Mouse (Mus musculus) embryonic facial prominence, embryonic 10.5 days (tissue): ENCODE measurements around the gene Zp3. TPM values are rescaled to one million over a fixed set of nuclear protein-coding genes. Genes with fewer than 3 reads are reported as not detected.

Experiments used
- DNase-seq: peaks from one replicate; pipeline ENCODE4 v3.0.0-alpha.2; 2017; ENCODE audit warnings: low spot score
- H3K27ac ChIP-seq: fragments of 300-500 bp; sonication (generic); replicated peaks from 2 replicates; pipeline ENCODE4 v1.5.1; 2016; ENCODE audit warnings: mild to moderate bottlenecking
- H3K27me3 ChIP-seq: fragments of 300-500 bp; sonication (generic); replicated peaks from 2 replicates; pipeline ENCODE4 v1.6.1; 2016; ENCODE audit warnings: low read depth, mild to moderate bottlenecking; ENCODE audit not compliant: poor library complexity, severe bottlenecking
- H3K36me3 ChIP-seq: fragments of 300-500 bp; sonication (generic); replicated peaks from 2 replicates; pipeline ENCODE4 v1.6.1; 2016; ENCODE audit warnings: mild to moderate bottlenecking, moderate library complexity
- H3K4me1 ChIP-seq: fragments of 300-500 bp; sonication (generic); 2 replicates; pipeline ENCODE4 v1.6.1; 2016
- H3K4me3 ChIP-seq: fragments of 300-500 bp; sonication (generic); 2 replicates; pipeline ENCODE4 v1.5.1; 2016; ENCODE audit warnings: mild to moderate bottlenecking, moderate library complexity
- H3K9me3 ChIP-seq: fragments of 300-500 bp; sonication (generic); 2 replicates; pipeline ENCODE4 v1.6.1; 2016; ENCODE audit warnings: mild to moderate bottlenecking
- WGBS: fragments of 180-500 bp; shearing (Covaris S2); methylation state at CpG from one replicate; pipeline ENCODE4 v1.1.7; 2016; 5-methylcytosine and 5-hydroxymethylcytosine counted together
- polyA plus RNA-seq: library from polyadenylated mRNA; unstranded; fragments of >200 nt; fragmentation: Nextera tagmentation; extraction: Ambion mirVana; gene quantifications from 2 replicates; pipeline ENCODE4 v1.2.1, GENCODE M21; 2016

Zp3 gene
- polyA plus RNA-seq, 1 experiment from 2014 or later: not detected

- peaks cover 71% of the 10 kb centered on the region for H3K36me3 ChIP-seq
Observed at GRCm38 (mm10) chr5:136018726-136019125, 38.8 kb downstream of the Zp3 start.

GRCm38 (mm10) chr5:136019907-136020306 is 40.0 kb downstream of the Zp3 start:
- Histone ChIP-seq H3K4me3 (no peak overlapping the region), H3K9me3 (no peaks in the 10 kb centered on the region), H3K27me3 (no peaks in the 10 kb centered on the region), H3K4me1 (peaks cover 3% of the 10 kb centered on the region; the same call in 1 of the 2 replicates), H3K27ac (no peak overlapping the region), H3K36me3 (peaks cover 69% of the 10 kb centered on the region)
- no peak for DNase-seq
- 38% methylated on average over 1 of the region's 1 CpGs for WGBS

More at GRCm38 (mm10) chr5:136018726-136019125, 38.8 kb downstream of the Zp3 start:
- peaks cover 3% of the 10 kb centered on the region; the same call in 1 of the 2 replicates for H3K4me1 ChIP-seq
- no peaks in the 10 kb centered on the region for H3K9me3 ChIP-seq
- no peak for DNase-seq
- H3K27ac ChIP-seq: no peak overlapping the region
- no peaks in the 10 kb centered on the region for H3K27me3 ChIP-seq
- 87% methylated on average over 2 of the region's 2 CpGs for whole genome bisulfite sequencing
- H3K4me3 ChIP-seq: no peak overlapping the region

- H3K36me3 ChIP-seq: peaks cover 82% of the 10 kb centered on the region
Observed at GRCm38 (mm10) chr5:136025712-136026111, 45.8 kb downstream of the Zp3 start.

GRCm38 (mm10) chr5:136026859-136027258 is 47.0 kb downstream of the Zp3 start:
- 0 out of 2 replicates have a peak, but pooled peaks cover 2% of the 10 kb centered on the region for H3K4me1 ChIP-seq
- no peak overlapping the region for H3K27ac ChIP-seq
- H3K4me3 ChIP-seq: no peak overlapping the region
- no peak for DNase-seq
- H3K36me3 ChIP-seq: peaks cover 85% of the 10 kb centered on the region
- WGBS: 87% methylated on average over 9 of the region's 9 CpGs
- no peaks in the 10 kb centered on the region for H3K27me3 ChIP-seq
- H3K9me3 ChIP-seq: no peaks in the 10 kb centered on the region

More at GRCm38 (mm10) chr5:136025712-136026111, 45.8 kb downstream of the Zp3 start:
- Histone ChIP-seq H3K4me3 (no peak overlapping the region), H3K27me3 (no peaks in the 10 kb centered on the region), H3K9me3 (no peaks in the 10 kb centered on the region), H3K4me1 (0 out of 2 replicates have a peak, but pooled peaks cover 2% of the 10 kb centered on the region), H3K27ac (no peak overlapping the region)
- 73% methylated on average over 3 of the region's 3 CpGs for WGBS
- DNase-seq: no peak

- Histone ChIP-seq H3K27me3 (no peaks in the 10 kb centered on the region), H3K4me3 (no peak overlapping the region), H3K4me1 (0 out of 2 replicates have a peak, but pooled peaks cover 2% of the 10 kb centered on the region), H3K36me3 (peaks cover 87% of the 10 kb centered on the region), H3K27ac (0 out of 2 replicates have a peak overlapping the region, but pooled peaks have one; percentile 32), H3K9me3 (no peaks in the 10 kb centered on the region)
- DNase-seq: no peak
- 81% methylated on average over 11 of the region's 11 CpGs for WGBS
Observed at GRCm38 (mm10) chr5:136027612-136028311, 47.9 kb downstream of the Zp3 start.

- no peaks in the 10 kb centered on the region for H3K27me3 ChIP-seq
- WGBS: 88% methylated on average over 4 of the region's 4 CpGs
- no peaks in the 10 kb centered on the region for H3K9me3 ChIP-seq
- no peak for DNase-seq
- peaks cover 3% of the 10 kb centered on the region for H3K4me1 ChIP-seq
- H3K4me3 ChIP-seq: no peak overlapping the region
- no peak overlapping the region for H3K27ac ChIP-seq
- H3K36me3 ChIP-seq: peaks cover 32% of the 10 kb centered on the region
Observed at GRCm38 (mm10) chr5:136034868-136035267, 55.0 kb downstream of the Zp3 start.

- no peaks in the 10 kb centered on the region for H3K9me3 ChIP-seq
- H3K4me3 ChIP-seq: no peak overlapping the region
- H3K4me1 ChIP-seq: peaks cover 7% of the 10 kb centered on the region
- no peak overlapping the region for H3K27ac ChIP-seq
- H3K27me3 ChIP-seq: no peaks in the 10 kb centered on the region
- 88% methylated on average over 1 of the region's 1 CpGs for WGBS
- peaks cover 28% of the 10 kb centered on the region for H3K36me3 ChIP-seq
- DNase-seq: no peak
Observed at GRCm38 (mm10) chr5:136035285-136035684, 55.4 kb downstream of the Zp3 start.

- Histone ChIP-seq H3K36me3 (peaks cover 14% of the 10 kb centered on the region), H3K27me3 (no peaks in the 10 kb centered on the region), H3K27ac (no peak overlapping the region), H3K9me3 (no peaks in the 10 kb centered on the region), H3K4me1 (peaks cover 12% of the 10 kb centered on the region), H3K4me3 (no peak overlapping the region)
- DNase-seq: no peak
- 84% methylated on average over 1 of the region's 1 CpGs for WGBS
Observed at GRCm38 (mm10) chr5:136036667-136037066, 56.8 kb downstream of the Zp3 start.

Other genes starting within 250 kb of the Zp3 start
- 54.7 and 59.3 TPM in 2 replicates for gene Tmem120a, start 235.7 kb upstream of the Zp3 start, polyA plus RNA-seq
- gene Styxl1, start 201.7 kb upstream of the Zp3 start, polyA plus RNA-seq: 0.30 and 0.31 TPM in 2 replicates
- gene Mdh2, start 201.6 kb upstream of the Zp3 start, polyA plus RNA-seq: 603 and 625 TPM in 2 replicates
- 4.9 and 5.3 TPM in 2 replicates for gene Srrm3, start 173.2 kb upstream of the Zp3 start, polyA plus RNA-seq
- gene Hspb1, start 92.2 kb upstream of the Zp3 start, polyA plus RNA-seq: 24.0 and 24.4 TPM in 2 replicates
- gene Ywhag, start 45.5 kb upstream of the Zp3 start, polyA plus RNA-seq: 244 and 257 TPM in 2 replicates
- 3.1 and 4.0 TPM in 2 replicates for gene Ssc4d, start 5.6 kb upstream of the Zp3 start, polyA plus RNA-seq
- gene Dtx2, start 14.7 kb downstream of the Zp3 start, polyA plus RNA-seq: 38.5 and 39.2 TPM in 2 replicates
- gene Upk3b, start 58.4 kb downstream of the Zp3 start, polyA plus RNA-seq: 0.32 and 0.78 TPM in 2 replicates
- gene Upk3bl, start 74.4 kb downstream of the Zp3 start, polyA plus RNA-seq: 6.0 and 6.7 TPM in 2 replicates
- gene Rasa4, start 103.8 kb downstream of the Zp3 start, polyA plus RNA-seq: 2.4 and 4.7 TPM in 2 replicates
- gene Polr2j, start 136.5 kb downstream of the Zp3 start, polyA plus RNA-seq: 300 and 301 TPM in 2 replicates
- gene Lrwd1, start 156.0 kb downstream of the Zp3 start, polyA plus RNA-seq: 59.7 and 62.4 TPM in 2 replicates
- gene Alkbh4, start 156.0 kb downstream of the Zp3 start, polyA plus RNA-seq: 26.3 and 29.1 TPM in 2 replicates
- gene Orai2, start 190.6 kb downstream of the Zp3 start, polyA plus RNA-seq: 7.4 and 8.2 TPM in 2 replicates
- gene Prkrip1, start 218.9 kb downstream of the Zp3 start, polyA plus RNA-seq: 68.6 and 76.8 TPM in 2 replicates